Mouse (Mus musculus) central nervous system, embryonic 14 days (tissue): Measurements from ENCODE around the gene Dnajc12. TPM values are rescaled to one million over a fixed set of nuclear protein-coding genes. Genes with fewer than 3 reads are reported as not detected.

Experiments used
- polyA plus RNA-seq: library from polyadenylated mRNA; depleted of rRNA; stranded (reverse); fragments of >200 nt; gene quantifications from 2 replicates; pipeline ENCODE4 v1.2.3, GENCODE M21; 2012; rRNA removed

Gene Dnajc12
- polyA plus RNA-seq: 10.5 and 12.3 TPM in 2 replicates

DNA sequence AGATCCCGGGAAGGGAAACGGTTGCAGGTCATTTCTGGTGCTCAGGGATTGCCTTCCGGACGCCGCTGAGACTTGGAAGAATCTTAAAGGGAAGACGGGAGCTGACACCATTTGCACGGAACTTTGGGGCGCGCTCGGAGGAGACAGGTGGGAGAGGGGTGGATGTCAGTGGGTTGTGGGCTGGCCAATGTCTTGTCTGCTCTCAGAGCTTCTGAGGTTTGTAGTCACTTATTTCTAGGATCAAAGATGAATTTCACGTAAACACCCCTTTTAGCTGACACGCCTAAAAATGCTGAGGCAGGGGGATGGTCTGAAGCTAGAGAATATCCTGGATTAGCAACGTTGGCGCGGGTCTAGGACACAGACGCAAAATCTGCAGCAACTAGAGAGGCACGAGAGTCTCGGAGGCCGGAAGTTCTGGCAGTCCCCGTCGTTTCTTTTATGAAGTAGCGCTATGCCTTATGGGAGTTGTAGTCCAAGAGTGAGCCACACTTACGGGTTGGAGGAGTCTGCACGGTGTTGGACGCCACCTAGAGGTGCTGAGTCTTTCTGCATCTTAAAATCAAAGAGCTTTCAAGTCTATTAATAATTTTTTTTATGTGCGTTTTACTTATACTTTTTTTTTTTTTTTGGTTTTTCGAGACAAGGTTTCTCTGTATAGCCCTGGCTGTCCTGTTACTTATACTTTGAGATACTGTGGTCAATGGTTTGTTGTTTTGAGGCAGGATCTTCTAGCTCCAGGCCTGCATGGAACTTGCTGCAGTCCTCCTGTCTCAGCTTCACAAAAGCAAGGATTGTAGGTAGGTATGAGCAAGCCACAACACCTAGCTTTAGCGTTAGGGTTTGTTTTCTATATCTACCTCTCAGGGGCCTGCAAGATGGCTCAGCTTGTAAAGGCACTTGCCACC, at the start of gene Dnajc12:
Gene Dnajc12, plus strand, starts transcription at position 72 of the 908 bp plus-strand sequence.

DNA sequence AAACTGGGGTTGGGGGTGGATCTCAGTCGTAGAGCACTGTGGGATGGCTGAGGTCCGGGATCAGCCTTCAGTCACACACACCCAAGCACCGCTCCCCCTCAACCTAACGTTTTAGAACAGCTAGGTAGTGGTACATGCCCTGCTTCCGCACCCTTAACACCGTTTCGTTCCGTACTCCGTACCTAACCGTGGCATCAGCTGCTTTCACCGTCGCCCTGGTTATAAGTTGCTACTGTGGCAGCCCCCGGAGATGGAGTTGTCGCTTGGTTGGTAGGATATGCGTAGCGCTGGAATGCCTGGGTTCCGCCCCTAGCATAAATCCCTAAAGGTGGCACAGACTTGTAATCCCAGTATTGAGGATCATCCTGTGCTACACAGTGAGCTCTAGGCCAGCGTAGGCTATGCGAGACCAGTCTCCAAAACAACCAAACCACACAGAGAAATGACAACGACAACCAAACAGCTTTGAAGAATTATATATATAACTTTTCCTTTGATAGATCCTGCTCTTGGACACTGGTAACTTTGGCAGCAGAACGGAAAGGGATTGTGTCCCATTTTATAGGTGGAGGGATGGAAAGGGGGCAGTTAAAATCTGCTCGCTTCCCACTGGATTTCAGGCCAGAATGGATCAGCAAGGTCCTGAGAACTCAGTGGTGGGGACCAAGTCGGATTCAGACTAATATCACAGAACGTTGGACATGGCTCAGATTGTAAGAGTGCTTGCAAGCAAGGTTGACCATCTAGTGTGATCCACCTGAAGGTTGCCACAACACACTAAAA, 554 bp upstream of the Dnajc12 start, which contains the start of gene Sirt1:
Gene Sirt1, minus strand, starts transcription at position 207 of the 783 bp plus-strand sequence.

DNA sequence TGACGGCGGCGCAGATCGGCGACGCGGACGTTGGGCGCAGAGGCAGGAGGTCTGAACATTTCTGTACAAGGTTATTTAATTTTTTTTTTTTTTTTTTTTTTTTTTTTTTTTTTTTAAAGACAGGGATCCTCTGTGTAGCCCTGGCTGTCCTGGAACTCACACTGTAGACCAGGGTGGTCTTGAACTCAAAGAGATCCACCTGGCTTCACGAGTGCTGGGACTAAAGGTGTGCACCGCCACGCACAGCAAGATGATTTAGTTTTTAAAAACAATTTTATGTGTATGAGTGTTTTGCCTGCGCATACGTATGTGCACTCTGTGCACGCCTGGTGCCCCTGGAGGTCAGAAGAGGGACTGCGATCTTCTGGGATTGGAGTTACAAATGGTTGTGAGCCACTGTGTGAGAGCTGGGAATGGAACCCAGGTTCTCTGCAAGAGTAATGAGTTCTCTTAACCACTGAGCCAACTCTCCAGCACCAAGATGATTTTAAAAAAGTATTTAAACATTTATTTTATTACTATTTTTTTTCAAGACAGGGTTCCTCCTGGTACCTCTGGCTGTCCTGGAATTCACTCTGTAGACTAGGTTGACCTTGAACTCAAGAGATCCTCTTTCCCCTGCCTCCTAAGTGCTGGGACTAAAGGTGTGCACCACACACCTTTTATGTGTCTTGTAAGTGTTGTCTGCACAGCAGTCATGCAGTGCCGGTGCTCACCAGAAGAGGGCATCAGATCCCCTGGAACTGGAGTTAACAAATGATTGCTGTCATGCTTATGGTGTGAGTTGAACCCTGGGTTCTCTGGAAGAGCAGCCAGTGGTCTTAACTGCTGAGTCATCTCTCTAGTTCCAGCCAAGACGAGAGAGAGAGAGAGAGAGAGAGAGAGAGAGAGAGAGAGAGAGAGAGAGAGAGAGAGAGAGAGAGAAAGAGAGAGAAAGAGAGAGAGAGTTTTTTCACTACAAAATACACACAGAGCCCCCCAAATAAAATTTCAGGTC, 39.8 kb downstream of the Dnajc12 start, which contains the start of gene Gm7075:
Gene Gm7075, minus strand, starts transcription at position 51 of the 997 bp plus-strand sequence.

DNA sequence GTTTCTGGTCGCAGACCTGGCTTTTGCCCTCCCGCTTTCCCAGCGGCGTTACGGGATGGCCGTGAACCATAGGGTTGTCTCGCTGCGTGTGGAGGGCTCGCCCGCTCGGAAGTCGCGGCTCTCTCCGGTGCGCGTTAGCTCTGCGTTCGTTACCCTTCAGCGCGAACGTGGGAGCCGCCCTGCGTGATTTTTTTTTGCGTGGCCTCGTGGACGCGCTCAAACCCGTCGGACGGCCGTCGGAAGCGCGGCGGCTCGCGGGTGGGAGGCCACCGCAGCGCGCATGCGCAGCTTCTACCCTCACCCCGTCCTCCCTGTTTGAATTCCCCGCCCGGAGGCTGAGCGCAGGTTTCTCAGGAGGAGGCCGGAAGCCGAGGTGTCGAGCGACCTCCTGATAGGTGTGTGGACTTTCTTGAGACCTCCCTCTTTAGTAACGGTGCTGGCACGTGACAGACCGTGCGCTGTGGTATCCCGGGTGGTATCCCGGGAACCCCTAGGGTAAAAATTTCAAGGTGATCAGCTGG, 47.6 kb downstream of the Dnajc12 start, which contains the start of gene Ctnna3:
Gene Ctnna3, plus strand, starts transcription at position 314 of the 521 bp plus-strand sequence.

Other genes with a start within 250 kb of the Dnajc12 start
- gene Mypn, start 178.5 kb upstream of the Dnajc12 start, polyA plus RNA-seq: 0.26 and 1.1 TPM in 2 replicates
- 39.3 and 42.4 TPM in 2 replicates for gene Herc4, start 138.6 kb upstream of the Dnajc12 start, polyA plus RNA-seq
- gene Sirt1, start 739 bp upstream of the Dnajc12 start, polyA plus RNA-seq: 17.9 and 18.2 TPM in 2 replicates
- gene Gm7075, start 39.3 kb downstream of the Dnajc12 start, polyA plus RNA-seq: not detected in 2 replicates
- 0.38 and 0.42 TPM in 2 replicates for gene Ctnna3, start 47.7 kb downstream of the Dnajc12 start, polyA plus RNA-seq